Mouse (Mus musculus) embryonic facial prominence, embryonic 15.5 days (tissue): ENCODE results near the gene Trim3. TPM values are rescaled to one million over a fixed set of nuclear protein-coding genes. Genes with fewer than 3 reads are reported as not detected.

ENCODE experiments used
- ATAC-seq: fragments of 200-750 bp; cut with Nextera tagmentation; 2 replicates; pipeline ENCODE4 v1.8.0; 2017; ENCODE audit warnings: low read depth, moderate TSS enrichment; ENCODE audit not compliant: insufficient number of reproducible peaks, low FRiP score, low TSS enrichment
- H3K27ac ChIP-seq: fragments of 300-500 bp; sonication (generic); replicated peaks from 2 replicates; pipeline ENCODE4 v1.5.1; 2015; ENCODE audit warnings: mild to moderate bottlenecking, inconsistent platforms
- H3K27me3 ChIP-seq: fragments of 300-500 bp; sonication (generic); 2 replicates; pipeline ENCODE4 v1.6.1; 2015; ENCODE audit warnings: inconsistent platforms
- H3K36me3 ChIP-seq: fragments of 300-500 bp; sonication (generic); 2 replicates; pipeline ENCODE4 v1.6.1; 2015; ENCODE audit warnings: mild to moderate bottlenecking, inconsistent platforms
- H3K4me1 ChIP-seq: fragments of 300-500 bp; sonication (generic); 2 replicates; pipeline ENCODE4 v1.6.1; 2015; ENCODE audit warnings: inconsistent platforms
- H3K4me2 ChIP-seq: fragments of 300-500 bp; sonication (generic); replicated peaks from 2 replicates; pipeline ENCODE4 v1.6.1; 2015; ENCODE audit warnings: mild to moderate bottlenecking, inconsistent platforms
- H3K4me3 ChIP-seq: fragments of 300-500 bp; sonication (generic); replicated peaks from 2 replicates; pipeline ENCODE4 v1.5.1; 2015; ENCODE audit warnings: mild to moderate bottlenecking, inconsistent platforms
- H3K9ac ChIP-seq: fragments of 300-500 bp; sonication (generic); 2 replicates; pipeline ENCODE4 v1.6.1; 2015; ENCODE audit warnings: inconsistent platforms
- H3K9me3 ChIP-seq: fragments of 300-500 bp; sonication (generic); replicated peaks from 2 replicates; pipeline ENCODE4 v1.6.1; 2016; ENCODE audit warnings: inconsistent platforms
- WGBS: fragments of 180-500 bp; shearing (Covaris S2); methylation state at CpG from one replicate; pipeline ENCODE4 v1.1.7; 2015; 5-methylcytosine and 5-hydroxymethylcytosine counted together
- polyA plus RNA-seq: library from polyadenylated mRNA; unstranded; fragments of >200 nt; fragmentation: Nextera tagmentation; extraction: Ambion mirVana; gene quantifications from 2 replicates; pipeline ENCODE4 v1.2.1, GENCODE M21; 2015

Trim3 gene
- polyA plus RNA-seq, 1 experiment from 2014 or later, result 48.1 TPM

- no peaks in the 10 kb centered on the region for H3K27me3 ChIP-seq
- peaks cover 26% of the 10 kb centered on the region for H3K4me1 ChIP-seq
- no peak overlapping the region for H3K4me3 ChIP-seq
- H3K4me2 ChIP-seq, result no peak overlapping the region
- no peak overlapping the region for H3K27ac ChIP-seq
- H3K9me3 ChIP-seq, result no peaks in the 10 kb centered on the region
- ATAC-seq, result no peak
- H3K9ac ChIP-seq, result no peak overlapping the region
- 91% methylated on average over 8 of the region's 8 CpGs for WGBS
- peaks cover 19% of the 10 kb centered on the region for H3K36me3 ChIP-seq
These were observed 60.4 kb downstream of the Trim3 start for GRCm38 (mm10) chr7:105572949-105573348.

GRCm38 (mm10) chr7:105570756-105571155, 62.6 kb downstream of the Trim3 start:
- H3K4me2 ChIP-seq, result no peak overlapping the region
- no peaks in the 10 kb centered on the region for H3K27me3 ChIP-seq
- no peak overlapping the region for H3K9ac ChIP-seq
- no peak overlapping the region for H3K4me3 ChIP-seq
- H3K9me3 ChIP-seq, result no peaks in the 10 kb centered on the region
- H3K4me1 ChIP-seq, result peaks cover 24% of the 10 kb centered on the region
- H3K36me3 ChIP-seq, result peaks cover 37% of the 10 kb centered on the region
- no peak overlapping the region for H3K27ac ChIP-seq
- no peak for ATAC-seq
- 73% methylated on average over 4 of the region's 4 CpGs for whole genome bisulfite sequencing

- Histone ChIP-seq H3K9ac (no peak overlapping the region), H3K36me3 (peaks cover 47% of the 10 kb centered on the region), H3K27ac (no peak overlapping the region), H3K4me3 (no peak overlapping the region), H3K27me3 (no peaks in the 10 kb centered on the region), H3K9me3 (no peaks in the 10 kb centered on the region), H3K4me2 (no peak overlapping the region), H3K4me1 (peaks cover 24% of the 10 kb centered on the region)
- WGBS, result 35% methylated on average over 12 of the region's 12 CpGs
- peak; percentile 12 for ATAC-seq
These were observed 63.6 kb downstream of the Trim3 start for GRCm38 (mm10) chr7:105569512-105570496.

GRCm38 (mm10) chr7:105568988-105569471, 64.3 kb downstream of the Trim3 start:
- no peak overlapping the region for H3K27ac ChIP-seq
- H3K4me1 ChIP-seq, result peaks cover 24% of the 10 kb centered on the region
- no peaks in the 10 kb centered on the region for H3K27me3 ChIP-seq
- 8% methylated on average over 6 of the region's 6 CpGs for WGBS
- no peak overlapping the region for H3K9ac ChIP-seq
- no peaks in the 10 kb centered on the region for H3K9me3 ChIP-seq
- no peak overlapping the region for H3K4me2 ChIP-seq
- H3K36me3 ChIP-seq, result peaks cover 53% of the 10 kb centered on the region
- no peak overlapping the region for H3K4me3 ChIP-seq
- ATAC-seq, result peak; percentile 73

- H3K27ac ChIP-seq, result no peak overlapping the region
- no peak overlapping the region for H3K9ac ChIP-seq
- ATAC-seq, result peak; percentile 26; the same call in 1 of the 2 replicates
- 30% methylated on average over 7 of the region's 7 CpGs for WGBS
- peaks cover 24% of the 10 kb centered on the region for H3K4me1 ChIP-seq
- no peak overlapping the region for H3K4me3 ChIP-seq
- no peaks in the 10 kb centered on the region for H3K27me3 ChIP-seq
- no peak overlapping the region for H3K4me2 ChIP-seq
- no peaks in the 10 kb centered on the region for H3K9me3 ChIP-seq
- H3K36me3 ChIP-seq, result peaks cover 52% of the 10 kb centered on the region
These were observed 64.8 kb downstream of the Trim3 start for GRCm38 (mm10) chr7:105568583-105568982.

- peaks cover 19% of the 10 kb centered on the region for H3K4me1 ChIP-seq
- no peak overlapping the region for H3K27ac ChIP-seq
- WGBS, result 84% methylated on average over 17 of the region's 17 CpGs
- ATAC-seq, result no peak
- H3K9ac ChIP-seq, result no peak overlapping the region
- no peaks in the 10 kb centered on the region for H3K27me3 ChIP-seq
- H3K36me3 ChIP-seq, result peaks cover 53% of the 10 kb centered on the region
- H3K4me3 ChIP-seq, result no peak overlapping the region
- no peaks in the 10 kb centered on the region for H3K9me3 ChIP-seq
- no peak overlapping the region for H3K4me2 ChIP-seq
These were observed 68.1 kb downstream of the Trim3 start for GRCm38 (mm10) chr7:105565071-105565836.

- no peaks in the 10 kb centered on the region for H3K9me3 ChIP-seq
- H3K36me3 ChIP-seq, result peaks cover 65% of the 10 kb centered on the region
- H3K4me2 ChIP-seq, result no peak overlapping the region
- peaks cover under 1% of the 10 kb centered on the region; the same call in 1 of the 2 replicates for H3K4me1 ChIP-seq
- H3K9ac ChIP-seq, result no peak overlapping the region
- no peaks in the 10 kb centered on the region for H3K27me3 ChIP-seq
- WGBS, result 87% methylated on average over 3 of the region's 3 CpGs
- no peak overlapping the region for H3K4me3 ChIP-seq
- ATAC-seq, result no peak
- no peak overlapping the region for H3K27ac ChIP-seq
These were observed 70.0 kb downstream of the Trim3 start for GRCm38 (mm10) chr7:105563367-105563766.

GRCm38 (mm10) chr7:105562317-105562716, 71.1 kb downstream of the Trim3 start:
- Histone ChIP-seq H3K4me3 (no peak overlapping the region), H3K9me3 (no peaks in the 10 kb centered on the region), H3K27ac (no peak overlapping the region), H3K27me3 (no peaks in the 10 kb centered on the region), H3K4me1 (no peaks in the 10 kb centered on the region), H3K36me3 (peaks cover 72% of the 10 kb centered on the region), H3K4me2 (no peak overlapping the region), H3K9ac (no peak overlapping the region)
- WGBS, result 88% methylated on average over 3 of the region's 3 CpGs
- no peak for ATAC-seq

- H3K4me2 ChIP-seq, result no peak overlapping the region
- H3K36me3 ChIP-seq, result peaks cover 43% of the 10 kb centered on the region
- peaks cover 18% of the 10 kb centered on the region for H3K4me1 ChIP-seq
- H3K9me3 ChIP-seq, result no peaks in the 10 kb centered on the region
- ATAC-seq, result no peak
- H3K9ac ChIP-seq, result no peak overlapping the region
- WGBS, result 91% methylated on average over 9 of the region's 9 CpGs
- no peak overlapping the region for H3K4me3 ChIP-seq
- no peaks in the 10 kb centered on the region for H3K27me3 ChIP-seq
- no peak overlapping the region for H3K27ac ChIP-seq
These were observed 74.4 kb downstream of the Trim3 start for GRCm38 (mm10) chr7:105559016-105559415.

GRCm38 (mm10) chr7:105557671-105558070, 75.7 kb downstream of the Trim3 start:
- no peaks in the 10 kb centered on the region for H3K27me3 ChIP-seq
- no peak overlapping the region for H3K27ac ChIP-seq
- peaks cover 24% of the 10 kb centered on the region for H3K4me1 ChIP-seq
- peaks cover 35% of the 10 kb centered on the region for H3K36me3 ChIP-seq
- ATAC-seq, result no peak
- no peak overlapping the region for H3K9ac ChIP-seq
- H3K9me3 ChIP-seq, result no peaks in the 10 kb centered on the region
- H3K4me3 ChIP-seq, result no peak overlapping the region
- 78% methylated on average over 11 of the region's 11 CpGs for WGBS
- no peak overlapping the region for H3K4me2 ChIP-seq

GRCm38 (mm10) chr7:105556406-105556805, 77.0 kb downstream of the Trim3 start:
- Histone ChIP-seq H3K4me2 (no peak overlapping the region), H3K9ac (no peak overlapping the region), H3K27me3 (no peaks in the 10 kb centered on the region), H3K4me3 (no peak overlapping the region), H3K27ac (no peak overlapping the region), H3K4me1 (peaks cover 24% of the 10 kb centered on the region), H3K36me3 (peaks cover 29% of the 10 kb centered on the region), H3K9me3 (no peaks in the 10 kb centered on the region)
- WGBS, result 85% methylated on average over 8 of the region's 8 CpGs
- no peak for ATAC-seq
